Mouse (Mus musculus) heart, adult 2 months (tissue): ENCODE measurements around the gene Bpifb9a.
"Not testable (repeated sequence)": the region's sequence is repeated elsewhere in the genome, so short reads cannot be mapped to it uniquely, and the experiment has no call there.

Experiments
- CTCF ChIP-seq: fragments of 200-600 bp; IDR thresholded peaks from 2 replicates; pipeline ENCODE4 v1.8.1; 2022; ENCODE audit warnings: antibody characterized with exemption, mild to moderate bottlenecking, moderate library complexity
- POLR2A ChIP-seq: fragments of 200-500 bp; IDR thresholded peaks from 2 replicates; pipeline ENCODE4 v1.6.1; 2011; ENCODE audit warnings: mild to moderate bottlenecking, low read depth, low read length, control low read depth; ENCODE audit not compliant: insufficient read depth

- not testable (repeated sequence) for TF ChIP-seq CTCF, POLR2A
These were observed 49.3 kb downstream of the Bpifb9a start, which contains the start of gene Bpifb9b for GRCm38 (mm10) chr2:154306927-154307326.
